In the genomic region with DNA sequence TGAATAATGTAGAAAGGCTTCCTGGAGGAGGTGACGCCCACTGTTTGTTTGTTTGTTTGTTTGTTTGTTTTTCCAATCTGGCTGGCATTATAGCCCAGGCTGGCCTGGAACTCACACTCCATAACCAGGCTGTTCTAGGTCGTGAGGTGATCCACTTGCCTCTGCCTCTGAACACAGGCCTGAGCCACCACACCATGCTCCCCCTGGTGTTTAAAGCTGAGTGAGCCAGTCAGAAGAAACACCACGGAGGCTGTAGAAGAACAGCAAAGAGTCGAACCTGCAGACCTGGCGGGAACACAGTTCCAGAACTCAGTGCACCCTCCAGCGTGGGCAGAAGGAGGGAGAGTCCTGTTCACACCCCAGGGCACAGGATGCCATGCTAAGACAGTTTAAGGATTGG, we compare ENCODE assay signal across 10 mouse cellular contexts.
DNase-seq lines count a peak whose midpoint lies in the region; TF ChIP-seq lines count a peak whose summit lies in the region.
"Had no signal": no experiment of that assay in that cellular context is flagged by ENCODE, and none has a peak within 500 bp of the region (broad histone marks: within the 10 kb centered on the region; RNA-seq: fewer than 3 reads in every experiment).

No protein-coding gene starts in this region.

- TF ChIP-seq POLR2A in kidney, adult 2 months (IDR thresholded peaks at IDR 0.05; ENCODE audit: low read depth, low read length): no peak

- 48% methylated on average over 6 of the region's 6 CpGs for WGBS in kidney, adult 2 months

- 0 out of 2 replicates have a peak, but pooled peaks cover 4% of the 10 kb centered on the region for H3K4me1 ChIP-seq in kidney, adult 2 months (ENCODE audit: control insufficient read depth, insufficient read depth, low read length)
- H3K4me1 ChIP-seq: liver, embryonic 13.5 days had no signal

- H3K27ac ChIP-seq in kidney, adult 2 months (ENCODE audit: insufficient read depth, low read depth, low read length): no peak overlapping the region; the same call in 1 of the 2 replicates
- H3K27ac ChIP-seq: hindbrain, embryonic 12.5 days; liver, embryonic 13.5 days had no signal

- DNase-seq in adrenal gland, adult (ENCODE audit: inconsistent age in 2 of 2, low spot score in 1 of 2): peak; percentile 31 to 71
- no peak for DNase-seq in adrenal gland, adult 8-10 months
- DNase-seq in kidney, adult 2 months: no peak
- DNase-seq in kidney, adult 18-20 months: no peak
- peak; percentile 12 for DNase-seq in NIH3T3 (ENCODE audit: low read depth)
- DNase-seq in heart, postnatal 4 days: peak; percentile 42
- DNase-seq in adipocyte (ENCODE audit: low spot score): no peak
- no peak for DNase-seq in spleen, postnatal 14 days (ENCODE audit: low spot score in 2 of 2)
- DNase-seq: liver, embryonic 13.5 days had no signal

- peak; percentile 49 for TF ChIP-seq CTCF in kidney, adult 2 months (conservative IDR thresholded peaks at IDR 0.05; ENCODE audit: insufficient read depth, insufficient read length, low read depth, low read length)

- no peaks in the 10 kb centered on the region for H3K36me3 ChIP-seq in kidney, adult 2 months (ENCODE audit: control insufficient read depth, insufficient read depth, low read length)
- H3K36me3 ChIP-seq: hindbrain, embryonic 12.5 days; liver, embryonic 13.5 days had no signal

- H3K27me3 ChIP-seq in kidney, adult 2 months (replicated peaks; ENCODE audit: control insufficient read depth, insufficient read depth, low read length): no peaks in the 10 kb centered on the region

- no peak overlapping the region for H3K4me3 ChIP-seq in kidney, adult 2 months (ENCODE audit: insufficient read depth, low read depth, low read length)
- H3K4me3 ChIP-seq: hindbrain, embryonic 12.5 days; liver, embryonic 13.5 days had no signal

Comparison
In these comparisons a context has a peak if more than half of its experiments do, and no peak if none do; other contexts are left out.
1. DNase-seq: peak in adrenal gland, adult (2 of 2), NIH3T3 (single experiment) and heart, postnatal 4 days (single experiment); none in adrenal gland, adult 8-10 months (single experiment), kidney, adult 2 months (single experiment), kidney, adult 18-20 months (single experiment), adipocyte (single experiment) and spleen, postnatal 14 days (0 of 2).